Mouse (Mus musculus): ENCODE measurements around the gene Gm17334.

DNA sequence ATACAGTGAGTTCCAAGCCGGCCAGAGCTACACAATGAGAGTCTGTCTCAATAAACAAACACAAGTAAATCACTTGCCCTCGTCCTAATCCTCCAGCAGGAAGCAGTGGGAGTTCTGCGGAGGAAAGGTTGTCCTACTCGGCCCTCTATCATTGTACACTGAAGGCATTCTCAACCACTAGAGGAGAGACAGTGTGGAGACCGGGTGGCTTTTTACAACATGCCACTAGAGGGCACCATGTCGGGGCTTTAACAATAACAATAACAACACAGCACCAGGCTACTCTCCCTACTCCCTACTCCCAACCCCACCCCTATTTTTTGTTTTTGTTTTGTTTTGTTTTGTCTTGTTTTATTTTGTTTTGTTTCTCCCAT, 35.4 kb downstream of the Gm17334 start:
- no peak for TF ChIP-seq POLR2A (IDR thresholded peaks at IDR 0.05; ENCODE audit: borderline replicate concordance, insufficient read depth, low read length)
- peak; percentile 58 for TF ChIP-seq CTCF (IDR thresholded peaks at IDR 0.05; ENCODE audit: borderline replicate concordance, insufficient read depth, low read depth, low read length)
